Mouse (Mus musculus): ENCODE data around the gene Hamp.

GRCm38 (mm10) chr7:30973501-30974289 lies 29.9 kb upstream of the Hamp start, which contains the start of gene Fam187b:
- TF ChIP-seq CTCF (IDR thresholded peaks at IDR 0.05; ENCODE audit: extremely low read depth, insufficient read length, insufficient replicate concordance, low read depth, low read length): peak; percentile 92
- peak; percentile 77 for TF ChIP-seq POLR2A (IDR thresholded peaks at IDR 0.05; ENCODE audit: low read depth, low read length)

Data from small intestine, adult 2 months (tissue).